ENCODE assay signal across 24 mouse cellular contexts in the genomic region with DNA sequence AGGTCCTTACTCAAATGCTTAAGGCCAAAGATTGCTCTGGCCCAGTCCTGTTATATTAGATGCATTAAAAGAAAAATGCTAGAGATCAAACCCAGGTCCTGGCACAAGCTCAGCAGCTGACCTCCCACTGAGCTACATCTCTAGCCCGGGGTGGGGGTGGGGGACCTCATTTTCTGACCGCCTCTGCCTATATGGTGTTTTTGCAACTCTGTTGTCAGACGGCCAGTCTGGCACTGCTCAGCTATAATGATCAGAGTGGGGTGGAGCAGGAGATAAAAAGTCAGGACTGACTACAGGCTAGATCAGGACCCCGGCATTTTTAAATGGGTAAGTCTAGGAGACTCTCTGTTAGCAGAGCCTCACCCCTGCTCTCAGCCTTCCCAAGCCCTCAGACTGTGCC. TPM values are rescaled to one million over a fixed set of nuclear protein-coding genes. Genes with fewer than 3 reads are reported as not detected.
DNase-seq lines count a peak whose midpoint lies in the region; ATAC-seq and TF ChIP-seq lines count a peak whose summit lies in the region.
"Had no signal": no experiment of that assay in that cellular context is flagged by ENCODE, and none has a peak within 500 bp of the region (broad histone marks: within the 10 kb centered on the region; RNA-seq: fewer than 3 reads in every experiment).

No protein-coding gene starts in this region.

- H3K4me2 ChIP-seq in hindbrain, postnatal 0 days (ENCODE audit: low read depth, low read length), result no peak overlapping the region
- no peak overlapping the region for H3K4me2 ChIP-seq in lung, postnatal 0 days (replicated peaks; ENCODE audit: low read depth, low read length)
- H3K4me2 ChIP-seq in embryonic facial prominence, embryonic 15.5 days (replicated peaks), result no peak overlapping the region
- H3K4me2 ChIP-seq: liver, embryonic 13.5 days; midbrain, embryonic 15.5 days; neural tube, embryonic 13.5 days had no signal

- H3K9ac ChIP-seq in hindbrain, postnatal 0 days (replicated peaks; ENCODE audit: low read length), result no peak overlapping the region
- H3K9ac ChIP-seq in lung, postnatal 0 days (replicated peaks; ENCODE audit: low read depth), result no peak overlapping the region
- H3K9ac ChIP-seq in embryonic facial prominence, embryonic 15.5 days, result no peak overlapping the region
- H3K9ac ChIP-seq: forebrain, postnatal 0 days; liver, embryonic 13.5 days; midbrain, embryonic 15.5 days; neural tube, embryonic 13.5 days had no signal

- H3K4me3 ChIP-seq in hindbrain, embryonic 10.5 days, result no peak overlapping the region
- H3K4me3 ChIP-seq in hindbrain, postnatal 0 days (ENCODE audit: low read length), result no peak overlapping the region
- H3K4me3 ChIP-seq in lung, postnatal 0 days (ENCODE audit: low read depth, low read length), result no peak overlapping the region
- no peak overlapping the region for H3K4me3 ChIP-seq in embryonic facial prominence, embryonic 15.5 days (replicated peaks)
- H3K4me3 ChIP-seq: heart, adult 2 months; left cerebral cortex, adult 2 months; liver, embryonic 13.5 days; midbrain, embryonic 15.5 days; myocyte; neural tube, embryonic 13.5 days had no signal

- no peak for DNase-seq in hindbrain, embryonic 10.5 days (ENCODE audit: low spot score)
- DNase-seq in hindbrain, postnatal 0 days (ENCODE audit: low spot score), result no peak
- peak; percentile 54 for DNase-seq in lung, postnatal 0 days (ENCODE audit: low spot score)
- no peak for DNase-seq in lung, postnatal 36 days
- no peak for DNase-seq in gastrocnemius, adult 8-10 months (ENCODE audit: low spot score in 2 of 2)
- no peak for DNase-seq in adrenal gland, adult 8-10 months
- DNase-seq: cerebellum, adult 11-12 months; cerebellum, postnatal 14 days; forebrain, postnatal 0 days; gastrocnemius, postnatal 36 days; heart, adult 2 months; kidney, adult 8-10 months; kidney, postnatal 10 days; liver, embryonic 13.5 days; lung, postnatal 10 days; retina, postnatal 1 day; right cerebral cortex, postnatal 25 days; spleen, adult 18-20 months had no signal

- ATAC-seq in hindbrain, postnatal 0 days, result no peak
- peak; percentile 26; the same call in 1 of the 2 replicates for ATAC-seq in lung, postnatal 0 days
- ATAC-seq in embryonic facial prominence, embryonic 15.5 days (ENCODE audit: insufficient number of reproducible peaks, low FRiP score, low TSS enrichment, low read depth), result peak; percentile 46; the same call in 1 of the 2 replicates
- ATAC-seq: forebrain, postnatal 0 days; midbrain, embryonic 15.5 days; Patski had no signal

- peaks cover 61% of the 10 kb centered on the region for H3K4me1 ChIP-seq in hindbrain, embryonic 10.5 days (replicated peaks)
- H3K4me1 ChIP-seq in hindbrain, postnatal 0 days (ENCODE audit: insufficient read depth, low read length), result 0 out of 2 replicates have a peak, but pooled peaks cover 5% of the 10 kb centered on the region
- peaks cover 3% of the 10 kb centered on the region; the same call in 1 of the 2 replicates for H3K4me1 ChIP-seq in lung, postnatal 0 days (ENCODE audit: insufficient read depth, low read depth, low read length)
- peaks cover 15% of the 10 kb centered on the region for H3K4me1 ChIP-seq in embryonic facial prominence, embryonic 15.5 days

- H3K36me3 ChIP-seq in hindbrain, embryonic 10.5 days, result no peaks in the 10 kb centered on the region
- no peaks in the 10 kb centered on the region for H3K36me3 ChIP-seq in hindbrain, postnatal 0 days (ENCODE audit: insufficient read depth, low read length)
- no peaks in the 10 kb centered on the region for H3K36me3 ChIP-seq in lung, postnatal 0 days (ENCODE audit: insufficient read depth, low read length)
- no peaks in the 10 kb centered on the region for H3K36me3 ChIP-seq in embryonic facial prominence, embryonic 15.5 days
- H3K36me3 ChIP-seq: midbrain, embryonic 15.5 days; neural tube, embryonic 13.5 days had no signal

- H3K27me3 ChIP-seq in hindbrain, embryonic 10.5 days (ENCODE audit: insufficient read depth, poor library complexity, severe bottlenecking), result no peaks in the 10 kb centered on the region
- H3K27me3 ChIP-seq in hindbrain, postnatal 0 days (ENCODE audit: insufficient read depth, low read length), result no peaks in the 10 kb centered on the region
- no peaks in the 10 kb centered on the region for H3K27me3 ChIP-seq in lung, postnatal 0 days (replicated peaks; ENCODE audit: insufficient read depth, low read length)
- no peaks in the 10 kb centered on the region for H3K27me3 ChIP-seq in embryonic facial prominence, embryonic 15.5 days
- H3K27me3 ChIP-seq: liver, embryonic 13.5 days; midbrain, embryonic 15.5 days; neural tube, embryonic 13.5 days; Patski had no signal

- WGBS in hindbrain, embryonic 10.5 days, result 40% methylated on average over 4 of the region's 4 CpGs
- 40% methylated on average over 4 of the region's 4 CpGs for WGBS in hindbrain, postnatal 0 days
- 44% methylated on average over 4 of the region's 4 CpGs for WGBS in lung, postnatal 0 days
- WGBS in embryonic facial prominence, embryonic 15.5 days, result 38% methylated on average over 4 of the region's 4 CpGs

- TF ChIP-seq CTCF in hindbrain, postnatal 0 days (IDR thresholded peaks at IDR 0.05; ENCODE audit: low read depth), result no peak
- TF ChIP-seq CTCF in lung, postnatal 0 days (IDR thresholded peaks at IDR 0.05), result no peak

- no peak for TF ChIP-seq EP300 in lung, postnatal 0 days (IDR thresholded peaks at IDR 0.05)

- no peaks in the 10 kb centered on the region for H3K9me3 ChIP-seq in hindbrain, embryonic 10.5 days
- no peaks in the 10 kb centered on the region for H3K9me3 ChIP-seq in hindbrain, postnatal 0 days (ENCODE audit: low read length)
- H3K9me3 ChIP-seq in lung, postnatal 0 days (ENCODE audit: low read length), result no peaks in the 10 kb centered on the region
- no peaks in the 10 kb centered on the region for H3K9me3 ChIP-seq in embryonic facial prominence, embryonic 15.5 days (replicated peaks)
- H3K9me3 ChIP-seq: liver, embryonic 13.5 days; midbrain, embryonic 15.5 days; neural tube, embryonic 13.5 days had no signal

- H3K27ac ChIP-seq in hindbrain, embryonic 10.5 days, result 0 out of 2 replicates have a peak overlapping the region, but pooled peaks have one; percentile 54
- H3K27ac ChIP-seq in hindbrain, postnatal 0 days, result no peak overlapping the region
- no peak overlapping the region for H3K27ac ChIP-seq in lung, postnatal 0 days (ENCODE audit: low read length)
- peak overlapping the region; percentile 72 for H3K27ac ChIP-seq in embryonic facial prominence, embryonic 15.5 days (replicated peaks)
- H3K27ac ChIP-seq: heart, adult 2 months; left cerebral cortex, adult 2 months; liver, embryonic 13.5 days; midbrain, embryonic 15.5 days; neural tube, embryonic 13.5 days had no signal

RNA-seq across cellular contexts. Expression of a gene that starts 30.7 kb away (rescaled TPM):
- polyA plus RNA-seq in hindbrain, embryonic 10.5 days (2016; fragmentation: Nextera tagmentation; extraction: Ambion mirVana), result 6.3 and 7.1 TPM in 2 replicates
- total RNA-seq in hindbrain, postnatal 0 days (2014; rRNA removed), result 8.0 and 11.6 TPM in 2 replicates
- 3.0 and 3.4 TPM in 2 replicates for polyA plus RNA-seq in hindbrain, postnatal 0 days (2015; fragmentation: Nextera tagmentation; extraction: Ambion mirVana)
- polyA plus RNA-seq in lung, postnatal 0 days (2015; fragmentation: Nextera tagmentation; extraction: Ambion mirVana), result 5.4 and 6.3 TPM in 2 replicates
- polyA plus RNA-seq in embryonic facial prominence, embryonic 15.5 days (2015; fragmentation: Nextera tagmentation; extraction: Ambion mirVana), result 6.2 and 6.3 TPM in 2 replicates
- 1 to 10 TPM; 6.9 to 8.9 (median 7.6) TPM for total RNA-seq in gastrocnemius, adult 8-10 months (2022)
- total RNA-seq in adrenal gland, adult 8-10 months (2022), result 100 to 1,000 TPM; 171 to 211 (median 198) TPM

Comparison
In these comparisons a context has a peak if more than half of its experiments do, and no peak if none do; other contexts are left out.
1. H3K27ac ChIP-seq: peak in hindbrain, embryonic 10.5 days (single experiment) and embryonic facial prominence, embryonic 15.5 days (single experiment); none in hindbrain, postnatal 0 days (single experiment) and lung, postnatal 0 days (single experiment).